Mouse (Mus musculus): ENCODE measurements around the gene Gpc6. TPM values are rescaled to one million over a fixed set of nuclear protein-coding genes. Genes with fewer than 3 reads are reported as not detected.

Gene Gpc6
- polyA plus RNA-seq, 1 experiment: not detected

DNA sequence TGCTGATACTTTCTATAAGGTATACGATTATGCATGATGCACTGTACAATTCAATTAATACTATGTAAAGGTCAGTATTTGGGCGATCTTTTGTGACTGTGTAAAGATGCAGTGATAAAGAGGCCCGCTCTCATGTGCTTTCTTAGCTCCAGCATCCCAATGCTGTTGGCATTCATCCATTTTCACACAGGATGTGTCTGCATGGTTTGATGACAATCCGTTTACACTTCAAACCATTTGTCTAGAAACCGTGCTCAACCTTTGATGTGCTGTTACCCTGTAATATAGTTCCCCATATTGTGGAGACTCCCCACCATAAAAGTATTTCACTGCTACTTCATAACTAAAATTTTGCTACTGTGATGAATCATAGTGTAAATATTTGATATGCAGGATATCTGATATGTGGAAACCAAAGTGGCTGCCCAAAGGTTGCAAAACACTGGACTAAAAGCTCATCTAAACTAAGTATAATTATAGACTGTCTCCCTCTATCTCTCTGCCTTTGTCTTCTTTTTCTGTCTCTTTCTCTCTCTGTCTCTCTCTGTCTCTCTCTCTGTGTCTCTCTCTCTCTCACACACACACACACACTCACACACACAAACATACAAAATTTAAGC is 97.2 kb downstream of the Gpc6 start:
- WGBS: 72% methylated on average over 5 of the region's 5 CpGs
- TF ChIP-seq POLR2A (IDR thresholded peaks at IDR 0.05; ENCODE audit: insufficient read depth, low read depth, low read length) (no peak), CTCF (IDR thresholded peaks at IDR 0.05; ENCODE audit: insufficient read depth, low read depth, low read length) (no peak)

DNA sequence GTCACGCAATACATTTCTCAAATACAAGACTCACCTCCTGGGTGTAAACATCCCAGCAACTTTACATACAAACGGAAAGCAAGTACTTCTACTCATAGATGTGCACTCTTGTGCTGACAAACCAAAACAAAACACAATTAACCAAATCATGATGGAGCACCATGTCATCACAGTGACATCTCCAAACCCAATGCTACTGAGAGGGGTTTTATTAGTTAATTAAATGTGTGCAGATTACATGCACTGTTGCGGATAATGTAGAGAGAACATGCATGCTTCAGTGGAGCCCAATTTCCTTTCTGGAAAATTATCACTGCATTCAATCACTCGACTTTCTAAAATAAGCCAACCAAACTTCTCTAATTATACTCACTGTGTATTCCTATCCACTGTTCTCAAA is 109.0 kb downstream of the Gpc6 start:
- TF ChIP-seq POLR2A (IDR thresholded peaks at IDR 0.05; ENCODE audit: insufficient read depth, low read depth, low read length) (no peak), CTCF (IDR thresholded peaks at IDR 0.05; ENCODE audit: insufficient read depth, low read depth, low read length) (no peak)
- H3K4me3 ChIP-seq (ENCODE audit: insufficient read depth, low read depth, low read length): no peak overlapping the region
- no peaks in the 10 kb centered on the region for H3K4me1 ChIP-seq (ENCODE audit: control insufficient read depth, insufficient read depth, low read length)
- 55% methylated on average over 4 of the region's 4 CpGs for WGBS
- H3K27ac ChIP-seq (ENCODE audit: insufficient read depth, low read depth, low read length): no peak overlapping the region

More for the DNA sequence above, 97.2 kb downstream of the Gpc6 start:
- Histone ChIP-seq H3K4me1 (ENCODE audit: control insufficient read depth, insufficient read depth, low read length) (no peaks in the 10 kb centered on the region), H3K27ac (ENCODE audit: insufficient read depth, low read depth, low read length) (no peak overlapping the region), H3K4me3 (ENCODE audit: insufficient read depth, low read depth, low read length) (no peak overlapping the region)

DNA sequence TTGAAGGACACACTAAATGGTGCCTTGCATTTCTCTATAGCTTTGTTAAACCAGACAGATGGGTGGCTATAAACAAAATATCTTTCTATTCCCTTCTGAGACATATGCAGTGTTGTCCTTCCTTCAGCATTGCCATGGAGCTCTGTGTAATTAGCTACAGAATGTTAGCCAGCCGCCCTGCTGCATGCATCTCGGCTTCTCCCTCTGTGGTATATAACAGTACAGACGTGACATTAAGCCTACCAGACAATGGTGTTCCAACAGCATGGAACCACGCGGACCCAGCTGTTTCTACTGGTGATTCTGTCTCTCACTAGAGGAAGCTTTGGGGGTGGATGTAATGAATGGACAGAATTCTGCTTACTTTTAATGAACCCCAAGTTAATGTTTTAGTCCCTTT is 115.9 kb downstream of the Gpc6 start:
- TF ChIP-seq CTCF (IDR thresholded peaks at IDR 0.05; ENCODE audit: insufficient read depth, low read depth, low read length) (no peak), POLR2A (IDR thresholded peaks at IDR 0.05; ENCODE audit: insufficient read depth, low read depth, low read length) (no peak)
- 42% methylated on average over 5 of the region's 5 CpGs for WGBS
- Histone ChIP-seq H3K4me1 (ENCODE audit: control insufficient read depth, insufficient read depth, low read length) (no peaks in the 10 kb centered on the region), H3K4me3 (ENCODE audit: insufficient read depth, low read depth, low read length) (no peak overlapping the region), H3K27ac (ENCODE audit: insufficient read depth, low read depth, low read length) (no peak overlapping the region)

DNA sequence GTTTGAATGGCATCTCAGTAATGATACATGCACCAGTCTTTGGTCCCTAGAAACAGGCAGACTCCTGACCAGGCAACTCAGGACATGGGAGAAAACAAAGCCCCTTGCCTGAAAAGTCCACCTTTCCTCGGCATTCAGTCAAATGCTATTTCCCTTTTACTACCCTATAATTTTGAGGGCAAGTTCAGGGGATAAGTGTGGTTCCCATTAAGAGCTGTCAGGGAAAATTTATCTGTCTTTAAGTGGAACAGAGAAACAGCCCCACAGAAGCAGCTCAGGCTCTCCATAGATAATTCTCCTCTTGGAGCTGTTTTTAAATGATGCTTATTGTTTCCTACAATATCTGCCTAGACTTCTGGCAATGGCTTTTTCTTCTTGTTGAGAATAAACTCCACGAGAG is 123.8 kb downstream of the Gpc6 start:
- Histone ChIP-seq H3K4me3 (ENCODE audit: insufficient read depth, low read depth, low read length) (no peak overlapping the region), H3K4me1 (ENCODE audit: control insufficient read depth, insufficient read depth, low read length) (no peaks in the 10 kb centered on the region), H3K27ac (ENCODE audit: insufficient read depth, low read depth, low read length) (no peak overlapping the region)
- 63% methylated on average over 2 of the region's 2 CpGs for WGBS
- no peak for TF ChIP-seq POLR2A (IDR thresholded peaks at IDR 0.05; ENCODE audit: insufficient read depth, low read depth, low read length)
- TF ChIP-seq CTCF (IDR thresholded peaks at IDR 0.05; ENCODE audit: insufficient read depth, low read depth, low read length): no peak

DNA sequence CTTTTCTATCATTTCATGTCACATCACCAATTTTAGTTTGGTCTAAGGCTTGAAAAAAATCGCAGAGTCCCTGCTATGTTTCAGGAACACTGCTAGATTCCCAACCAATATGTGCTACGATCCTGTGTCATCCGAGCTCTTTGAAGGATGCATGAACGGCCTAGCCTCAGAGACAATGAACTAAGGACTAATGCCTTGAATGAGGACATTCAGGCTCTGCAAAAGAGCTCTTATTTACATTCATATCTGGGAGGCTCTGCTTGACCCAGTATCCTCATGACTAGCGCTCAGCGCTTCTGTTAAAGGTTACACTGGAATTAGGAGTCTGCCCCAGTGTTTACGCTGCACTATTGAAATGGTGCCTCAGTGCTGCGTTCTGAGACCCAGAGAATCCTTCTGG is 125.8 kb downstream of the Gpc6 start:
- no peaks in the 10 kb centered on the region for H3K4me1 ChIP-seq (ENCODE audit: control insufficient read depth, insufficient read depth, low read length)
- no peak for TF ChIP-seq CTCF (IDR thresholded peaks at IDR 0.05; ENCODE audit: insufficient read depth, low read depth, low read length)
- TF ChIP-seq POLR2A (IDR thresholded peaks at IDR 0.05; ENCODE audit: insufficient read depth, low read depth, low read length): no peak
- H3K4me3 ChIP-seq (ENCODE audit: insufficient read depth, low read depth, low read length): no peak overlapping the region
- no peak overlapping the region for H3K27ac ChIP-seq (ENCODE audit: insufficient read depth, low read depth, low read length)
- 85% methylated on average over 8 of the region's 8 CpGs for WGBS

DNA sequence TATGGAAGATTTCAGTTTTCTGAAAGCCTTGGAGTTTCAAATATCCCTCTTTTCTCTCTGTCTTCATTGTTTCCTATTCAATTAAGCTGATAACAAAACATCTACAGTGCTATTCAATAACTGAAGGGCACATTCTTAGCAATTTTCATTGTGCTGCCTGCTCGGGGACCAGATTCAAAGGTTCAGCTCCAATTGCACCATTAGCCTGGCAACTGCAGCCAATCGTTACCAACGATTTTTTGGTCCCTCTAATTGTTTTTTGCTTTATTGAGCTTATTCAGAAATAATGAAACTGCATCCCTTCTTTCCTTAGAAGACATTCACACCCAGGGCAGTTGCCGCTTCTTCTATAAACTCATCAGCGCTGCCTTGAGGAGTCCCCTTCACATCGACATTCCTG is 128.2 kb downstream of the Gpc6 start:
- TF ChIP-seq CTCF (IDR thresholded peaks at IDR 0.05; ENCODE audit: insufficient read depth, low read depth, low read length) (no peak), POLR2A (IDR thresholded peaks at IDR 0.05; ENCODE audit: insufficient read depth, low read depth, low read length) (no peak)
- Histone ChIP-seq H3K4me1 (ENCODE audit: control insufficient read depth, insufficient read depth, low read length) (no peaks in the 10 kb centered on the region), H3K4me3 (ENCODE audit: insufficient read depth, low read depth, low read length) (no peak overlapping the region), H3K27ac (ENCODE audit: insufficient read depth, low read depth, low read length) (no peak overlapping the region)
- 32% methylated on average over 6 of the region's 6 CpGs for WGBS

DNA sequence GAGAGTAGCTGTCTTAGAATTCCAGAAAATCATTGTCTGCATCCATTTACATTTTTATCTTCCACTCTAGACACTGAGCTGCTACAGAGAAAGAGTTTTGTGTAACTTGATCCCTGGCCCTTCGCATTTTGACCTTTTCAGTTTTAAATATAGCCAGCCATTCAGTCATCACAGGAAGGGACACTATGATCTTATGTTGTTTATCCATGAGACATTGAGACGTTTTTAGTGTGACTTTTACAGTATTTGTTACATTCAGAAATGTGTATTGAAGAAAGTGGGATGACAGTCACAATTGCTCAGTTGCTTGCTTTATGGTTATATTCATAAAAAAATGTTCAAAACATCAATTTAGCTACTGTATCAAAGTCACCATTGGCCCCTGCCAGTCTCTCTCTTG is 130.0 kb downstream of the Gpc6 start:
- Histone ChIP-seq H3K4me1 (ENCODE audit: control insufficient read depth, insufficient read depth, low read length) (no peaks in the 10 kb centered on the region), H3K27ac (ENCODE audit: insufficient read depth, low read depth, low read length) (no peak overlapping the region), H3K4me3 (ENCODE audit: insufficient read depth, low read depth, low read length) (no peak overlapping the region)
- WGBS: 81% methylated on average over 2 of the region's 2 CpGs
- TF ChIP-seq CTCF (IDR thresholded peaks at IDR 0.05; ENCODE audit: insufficient read depth, low read depth, low read length) (no peak), POLR2A (IDR thresholded peaks at IDR 0.05; ENCODE audit: insufficient read depth, low read depth, low read length) (no peak)

DNA sequence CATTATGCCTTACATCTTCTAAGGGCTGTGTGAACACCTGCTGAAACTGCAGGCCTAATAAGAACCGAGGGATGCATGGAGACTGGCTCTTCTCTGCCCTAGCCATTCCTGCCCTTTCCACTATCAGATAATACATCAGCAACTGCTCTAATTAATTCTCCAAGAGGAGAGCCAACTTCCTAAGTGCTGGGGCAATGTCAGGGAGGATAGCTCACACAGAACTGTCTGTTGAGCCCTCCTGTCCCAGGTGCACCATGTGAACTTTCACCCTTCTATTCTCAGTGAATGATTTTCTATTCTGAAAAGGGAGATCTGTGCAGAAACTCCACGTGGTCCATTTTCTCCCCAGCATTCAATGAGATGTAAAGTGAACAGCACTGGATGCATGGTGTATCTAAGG is 136.0 kb downstream of the Gpc6 start:
- no peak overlapping the region for H3K27ac ChIP-seq (ENCODE audit: insufficient read depth, low read depth, low read length)
- no peak overlapping the region for H3K4me3 ChIP-seq (ENCODE audit: insufficient read depth, low read depth, low read length)
- no peak for TF ChIP-seq CTCF (IDR thresholded peaks at IDR 0.05; ENCODE audit: insufficient read depth, low read depth, low read length)
- no peak for TF ChIP-seq POLR2A (IDR thresholded peaks at IDR 0.05; ENCODE audit: insufficient read depth, low read depth, low read length)
- no peaks in the 10 kb centered on the region for H3K4me1 ChIP-seq (ENCODE audit: control insufficient read depth, insufficient read depth, low read length)
- 56% methylated on average over 2 of the region's 2 CpGs for WGBS

DNA sequence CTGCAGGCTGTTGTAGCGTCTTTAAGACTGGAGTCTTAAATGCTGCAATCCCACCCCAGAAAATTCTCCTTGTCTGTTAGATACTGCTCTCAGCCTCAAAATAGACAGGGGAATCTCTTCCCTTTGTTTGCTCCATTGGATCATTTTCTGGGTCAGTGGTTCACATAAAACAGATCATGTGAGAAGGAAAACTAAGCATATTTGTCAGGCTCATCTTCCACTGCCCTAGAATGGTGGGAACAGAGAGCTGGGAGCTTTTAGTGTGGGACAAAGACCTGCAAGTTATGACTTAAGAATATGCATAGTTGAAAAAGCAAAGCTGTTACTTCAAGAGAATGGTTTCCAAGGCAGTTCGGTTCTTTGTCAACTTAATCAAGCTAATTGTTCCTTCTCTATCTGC is 136.4 kb downstream of the Gpc6 start:
- Histone ChIP-seq H3K4me3 (ENCODE audit: insufficient read depth, low read depth, low read length) (no peak overlapping the region), H3K27ac (ENCODE audit: insufficient read depth, low read depth, low read length) (no peak overlapping the region), H3K4me1 (ENCODE audit: control insufficient read depth, insufficient read depth, low read length) (no peaks in the 10 kb centered on the region)
- TF ChIP-seq POLR2A (IDR thresholded peaks at IDR 0.05; ENCODE audit: insufficient read depth, low read depth, low read length): no peak
- TF ChIP-seq CTCF (IDR thresholded peaks at IDR 0.05; ENCODE audit: insufficient read depth, low read depth, low read length): no peak
- 90% methylated on average over 2 of the region's 2 CpGs for WGBS

DNA sequence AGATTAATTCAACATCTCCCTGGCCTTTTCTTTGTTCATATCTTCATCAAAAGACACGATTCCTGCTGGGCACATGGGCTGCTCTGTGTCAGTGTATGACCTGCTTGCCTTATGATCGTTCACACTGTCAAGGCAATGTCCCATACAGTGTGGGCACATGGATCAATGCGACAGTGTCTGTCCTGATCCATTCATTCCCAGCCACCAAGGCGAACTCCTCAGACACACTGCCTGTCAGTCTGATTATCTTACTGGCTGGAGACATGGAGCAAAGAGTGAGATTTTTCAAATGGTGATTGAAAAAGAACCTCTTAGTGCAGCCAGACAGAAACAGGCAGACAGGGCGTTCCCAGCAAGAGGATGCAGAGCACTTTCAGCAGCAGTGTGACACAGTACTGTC is 143.1 kb downstream of the Gpc6 start:
- 85% methylated on average over 5 of the region's 5 CpGs for WGBS
- H3K4me3 ChIP-seq (ENCODE audit: insufficient read depth, low read depth, low read length): no peak overlapping the region
- H3K27ac ChIP-seq (ENCODE audit: insufficient read depth, low read depth, low read length): no peak overlapping the region
- TF ChIP-seq POLR2A (IDR thresholded peaks at IDR 0.05; ENCODE audit: insufficient read depth, low read depth, low read length) (no peak), CTCF (IDR thresholded peaks at IDR 0.05; ENCODE audit: insufficient read depth, low read depth, low read length) (no peak)
- no peaks in the 10 kb centered on the region for H3K4me1 ChIP-seq (ENCODE audit: control insufficient read depth, insufficient read depth, low read length)

Data from olfactory bulb, adult 2 months (tissue).